Mouse (Mus musculus) kidney, embryonic 14.5 days (tissue): ENCODE results near the gene Shd. TPM values are rescaled to one million over a fixed set of nuclear protein-coding genes. Genes with fewer than 3 reads are reported as not detected.

ENCODE experiments used
- ATAC-seq: fragments of 200-750 bp; cut with Nextera tagmentation; 2 replicates; pipeline ENCODE4 v1.8.0; 2017; ENCODE audit warnings: moderate number of reproducible peaks, mild to moderate bottlenecking, moderate TSS enrichment, moderate library complexity; ENCODE audit not compliant: low FRiP score, low TSS enrichment
- H3K27ac ChIP-seq: fragments of 300-500 bp; sonication (generic); 2 replicates; pipeline ENCODE4 v1.5.1; 2014; ENCODE audit warnings: low read depth, mild to moderate bottlenecking, low read length, moderate library complexity, mixed read lengths
- H3K27me3 ChIP-seq: fragments of 300-500 bp; sonication (generic); 2 replicates; pipeline ENCODE4 v1.6.1; 2014; ENCODE audit warnings: mild to moderate bottlenecking, low read length; ENCODE audit not compliant: control insufficient read depth, insufficient read depth
- H3K36me3 ChIP-seq: fragments of 300-500 bp; sonication (generic); 2 replicates; pipeline ENCODE4 v1.6.1; 2014; ENCODE audit warnings: low read length, mixed read lengths; ENCODE audit not compliant: control insufficient read depth, insufficient read depth
- H3K4me1 ChIP-seq: fragments of 300-500 bp; sonication (generic); 2 replicates; pipeline ENCODE4 v1.6.1; 2014; ENCODE audit warnings: low read length, mixed read lengths; ENCODE audit not compliant: control insufficient read depth, insufficient read depth
- H3K4me2 ChIP-seq: fragments of 300-500 bp; sonication (generic); replicated peaks from 2 replicates; pipeline ENCODE4 v1.6.1; 2014; ENCODE audit warnings: low read depth, mild to moderate bottlenecking, low read length
- H3K4me3 ChIP-seq: fragments of 300-500 bp; sonication (generic); 2 replicates; pipeline ENCODE4 v1.5.1; 2014; ENCODE audit warnings: mild to moderate bottlenecking, low read length
- H3K9ac ChIP-seq: fragments of 300-500 bp; sonication (generic); 2 replicates; pipeline ENCODE4 v1.6.1; 2014; ENCODE audit warnings: low read depth, mild to moderate bottlenecking, low read length, moderate library complexity
- H3K9me3 ChIP-seq: fragments of 300-500 bp; sonication (generic); 2 replicates; pipeline ENCODE4 v1.6.1; 2016; ENCODE audit warnings: low read length; ENCODE audit not compliant: control insufficient read depth
- WGBS: fragments of 180-500 bp; shearing (Covaris S2); extraction: QIAGEN DNeasy Blood & Tissue Kit; methylation state at CpG from one replicate; pipeline ENCODE4 v1.1.7; 2014; 5-methylcytosine and 5-hydroxymethylcytosine counted together
- polyA plus RNA-seq: library from polyadenylated mRNA; unstranded; fragments of >200 nt; fragmentation: Nextera tagmentation; extraction: Ambion mirVana; gene quantifications from 2 replicates; pipeline ENCODE4 v1.2.1, GENCODE M21; 2014

The Shd gene
- polyA plus RNA-seq, 1 experiment from 2014 or later = 27.0 TPM

- Histone ChIP-seq H3K27ac (no peak overlapping the region), H3K4me2 (no peak overlapping the region), H3K4me3 (no peak overlapping the region), H3K9me3 (no peaks in the 10 kb centered on the region), H3K9ac (no peak overlapping the region), H3K27me3 (no peaks in the 10 kb centered on the region), H3K4me1 (no peaks in the 10 kb centered on the region), H3K36me3 (no peaks in the 10 kb centered on the region)
- 89% methylated on average over 8 of the region's 8 CpGs for WGBS
- ATAC-seq = peak; percentile 9; the same call in 1 of the 2 replicates
These were observed 20.1 kb downstream of the Shd start for GRCm38 (mm10) chr17:55990278-55990898.

- Histone ChIP-seq H3K4me3 (no peak overlapping the region), H3K27me3 (peaks cover 12% of the 10 kb centered on the region), H3K27ac (no peak overlapping the region), H3K9me3 (no peaks in the 10 kb centered on the region), H3K4me2 (no peak overlapping the region), H3K4me1 (no peaks in the 10 kb centered on the region), H3K36me3 (no peaks in the 10 kb centered on the region), H3K9ac (no peak overlapping the region)
- ATAC-seq = no peak
- WGBS = 92% methylated on average over 15 of the region's 15 CpGs
These were observed 25.7 kb downstream of the Shd start for GRCm38 (mm10) chr17:55996007-55996406.

GRCm38 (mm10) chr17:55999794-56000499 lies 29.7 kb downstream of the Shd start:
- no peak overlapping the region for H3K27ac ChIP-seq
- no peak overlapping the region for H3K9ac ChIP-seq
- H3K36me3 ChIP-seq = no peaks in the 10 kb centered on the region
- 8% methylated on average over 29 of the region's 30 CpGs for WGBS
- H3K4me3 ChIP-seq = peak overlapping the region; percentile 16; the same call in 1 of the 2 replicates
- peak overlapping the region; percentile 26 for H3K4me2 ChIP-seq
- ATAC-seq = 0 out of 2 replicates have a peak, but pooled peaks have one; percentile 17
- H3K9me3 ChIP-seq = no peaks in the 10 kb centered on the region
- peaks cover 13% of the 10 kb centered on the region for H3K27me3 ChIP-seq
- no peaks in the 10 kb centered on the region for H3K4me1 ChIP-seq

- H3K4me2 ChIP-seq = no peak overlapping the region
- H3K27me3 ChIP-seq = peaks cover 13% of the 10 kb centered on the region
- H3K4me1 ChIP-seq = 0 out of 2 replicates have a peak, but pooled peaks cover 3% of the 10 kb centered on the region
- H3K27ac ChIP-seq = no peak overlapping the region
- no peaks in the 10 kb centered on the region for H3K36me3 ChIP-seq
- H3K4me3 ChIP-seq = no peak overlapping the region
- H3K9me3 ChIP-seq = no peaks in the 10 kb centered on the region
- WGBS = 72% methylated on average over 3 of the region's 3 CpGs
- H3K9ac ChIP-seq = no peak overlapping the region
- ATAC-seq = no peak
These were observed 32.7 kb downstream of the Shd start for GRCm38 (mm10) chr17:56003000-56003399.

- H3K27ac ChIP-seq = no peak within 1 kb of the TSS
- WGBS = 34% methylated on average over 13 of the region's 13 CpGs
These were observed 35.3 kb downstream of the Shd start, which contains the start of the genes Stap2 and Mpnd for GRCm38 (mm10) chr17:56005415-56006061. Gene Stap2 (minus strand): TSS chr17:56005584. Gene Mpnd (plus strand): TSS chr17:56005711.

GRCm38 (mm10) chr17:56006956-56007355 lies 36.7 kb downstream of the Shd start:
- H3K4me1 ChIP-seq = peaks cover 13% of the 10 kb centered on the region
- no peak overlapping the region for H3K9ac ChIP-seq
- no peak overlapping the region for H3K4me2 ChIP-seq
- peaks cover 12% of the 10 kb centered on the region; the same call in 1 of the 2 replicates for H3K36me3 ChIP-seq
- WGBS = 42% methylated on average over 10 of the region's 10 CpGs
- peak overlapping the region; percentile 83; the same call in 1 of the 2 replicates for H3K27ac ChIP-seq
- H3K4me3 ChIP-seq = no peak overlapping the region
- no peaks in the 10 kb centered on the region for H3K9me3 ChIP-seq
- no peaks in the 10 kb centered on the region for H3K27me3 ChIP-seq
- ATAC-seq = no peak

More at GRCm38 (mm10) chr17:56005415-56006061, 35.3 kb downstream of the Shd start, which contains the start of the genes Stap2 and Mpnd:
- H3K4me3 ChIP-seq = peak within 1 kb of the TSS; percentile 18
- peak within 1 kb of the TSS; percentile 29; the same call in 1 of the 2 replicates for H3K9ac ChIP-seq
- no peaks in the 10 kb centered on the region for H3K9me3 ChIP-seq
- no peak for ATAC-seq
- H3K4me1 ChIP-seq = peaks cover 13% of the 10 kb centered on the region
- H3K36me3 ChIP-seq = no peaks in the 10 kb centered on the region
- H3K27me3 ChIP-seq = peaks cover 7% of the 10 kb centered on the region; the same call in 1 of the 2 replicates
- H3K4me2 ChIP-seq = peak within 1 kb of the TSS; percentile 34; the same call in 1 of the 2 replicates

- 30% methylated on average over 13 of the region's 14 CpGs for WGBS
- Histone ChIP-seq H3K27ac (peak overlapping the region; percentile 83), H3K36me3 (peaks cover 19% of the 10 kb centered on the region; the same call in 1 of the 2 replicates), H3K4me1 (peaks cover 13% of the 10 kb centered on the region), H3K4me3 (peak overlapping the region; percentile 75), H3K9me3 (no peaks in the 10 kb centered on the region), H3K9ac (peak overlapping the region; percentile 38; the same call in 1 of the 2 replicates), H3K4me2 (peak overlapping the region; percentile 97), H3K27me3 (no peaks in the 10 kb centered on the region)
- ATAC-seq = peak; percentile 12
These were observed 37.4 kb downstream of the Shd start for GRCm38 (mm10) chr17:56007444-56008355.
